ENCODE assay signal across 8 mouse cellular contexts in genomic region chr15:78868398-78868797, GRCm38 (mm10). TPM values are rescaled to one million over a fixed set of nuclear protein-coding genes. Genes with fewer than 3 reads are reported as not detected.
DNase-seq lines count a peak whose midpoint lies in the region; ATAC-seq and TF ChIP-seq lines count a peak whose summit lies in the region.
"Had no signal": no experiment of that assay in that cellular context is flagged by ENCODE, and none has a peak within 500 bp of the region (broad histone marks: within the 10 kb centered on the region; RNA-seq: fewer than 3 reads in every experiment).

No protein-coding gene starts in this region.

- TF ChIP-seq CTCF in forebrain, postnatal 0 days (IDR thresholded peaks at IDR 0.05; ENCODE audit: low read depth) = no peak
- TF ChIP-seq CTCF in kidney, adult 2 months (conservative IDR thresholded peaks at IDR 0.05; ENCODE audit: insufficient read depth, insufficient read length, low read depth, low read length) = no peak
- 0 out of 2 replicates have a peak, but pooled peaks have one; percentile 2 for TF ChIP-seq CTCF in lung, postnatal 0 days (IDR thresholded peaks at IDR 0.05)
- 0 out of 2 replicates have a peak, but pooled peaks have one; percentile 8 for TF ChIP-seq CTCF in stomach, postnatal 0 days (IDR thresholded peaks at IDR 0.05; ENCODE audit: low read depth)

- H3K4me1 ChIP-seq in forebrain, postnatal 0 days (ENCODE audit: insufficient read depth) = no peaks in the 10 kb centered on the region
- peaks cover 6% of the 10 kb centered on the region; the same call in 1 of the 2 replicates for H3K4me1 ChIP-seq in kidney, adult 2 months (ENCODE audit: control insufficient read depth, insufficient read depth, low read length)
- H3K4me1 ChIP-seq in lung, postnatal 0 days (ENCODE audit: insufficient read depth, low read depth, low read length) = peaks cover 20% of the 10 kb centered on the region; the same call in 1 of the 2 replicates
- H3K4me1 ChIP-seq in stomach, postnatal 0 days (replicated peaks; ENCODE audit: control insufficient read depth, insufficient read depth) = no peaks in the 10 kb centered on the region; the same call in 1 of the 2 replicates

- H3K4me3 ChIP-seq in forebrain, postnatal 0 days (ENCODE audit: low read depth, low read length) = no peak overlapping the region
- no peak overlapping the region for H3K4me3 ChIP-seq in kidney, adult 2 months (ENCODE audit: insufficient read depth, low read depth, low read length)
- no peak overlapping the region for H3K4me3 ChIP-seq in lung, postnatal 0 days (ENCODE audit: low read depth, low read length)
- no peak overlapping the region for H3K4me3 ChIP-seq in stomach, postnatal 0 days (ENCODE audit: low read depth, low read length)
- H3K4me3 ChIP-seq: erythroblast, embryonic 14.5 days had no signal

- no peak overlapping the region for H3K4me2 ChIP-seq in forebrain, postnatal 0 days (ENCODE audit: low read depth)
- H3K4me2 ChIP-seq in lung, postnatal 0 days (replicated peaks; ENCODE audit: low read depth, low read length) = 0 out of 2 replicates have a peak overlapping the region, but pooled peaks have one; percentile 6
- peak overlapping the region; percentile 23 for H3K4me2 ChIP-seq in stomach, postnatal 0 days (replicated peaks; ENCODE audit: low read depth)

- 9% methylated on average over 9 of the region's 9 CpGs for WGBS in forebrain, postnatal 0 days
- 34% methylated on average over 9 of the region's 9 CpGs for WGBS in kidney, adult 2 months
- 5% methylated on average over 9 of the region's 9 CpGs for WGBS in lung, postnatal 0 days
- WGBS in stomach, postnatal 0 days = 4% methylated on average over 9 of the region's 9 CpGs

- TF ChIP-seq POLR2A in kidney, adult 2 months (IDR thresholded peaks at IDR 0.05; ENCODE audit: low read depth, low read length) = no peak

- peak; percentile 91 for ATAC-seq in forebrain, postnatal 0 days
- peak; percentile 88 for ATAC-seq in lung, postnatal 0 days
- ATAC-seq in stomach, postnatal 0 days (ENCODE audit: low FRiP score, low TSS enrichment) = peak; percentile 73

- no peaks in the 10 kb centered on the region for H3K9me3 ChIP-seq in forebrain, postnatal 0 days (ENCODE audit: low read length)
- H3K9me3 ChIP-seq in lung, postnatal 0 days (ENCODE audit: low read length) = no peaks in the 10 kb centered on the region
- no peaks in the 10 kb centered on the region for H3K9me3 ChIP-seq in stomach, postnatal 0 days (ENCODE audit: control insufficient read depth, low read length)

- DNase-seq in embryo, embryonic 10 days (ENCODE audit: low spot score) = peak; percentile 70
- peak; percentile 56 for DNase-seq in forebrain, postnatal 0 days
- DNase-seq in kidney, adult 2 months = peak; percentile 75
- DNase-seq in lung, postnatal 0 days (ENCODE audit: low spot score) = peak; percentile 94
- peak; percentile 79 for DNase-seq in stomach, postnatal 0 days (ENCODE audit: low spot score)
- DNase-seq in layer of hippocampus, adult 9-11 months = no peak
- no peak for DNase-seq in cerebellum, adult 18-20 months

- H3K36me3 ChIP-seq in forebrain, postnatal 0 days (ENCODE audit: insufficient read depth) = no peaks in the 10 kb centered on the region
- no peaks in the 10 kb centered on the region for H3K36me3 ChIP-seq in kidney, adult 2 months (ENCODE audit: control insufficient read depth, insufficient read depth, low read length)
- no peaks in the 10 kb centered on the region for H3K36me3 ChIP-seq in lung, postnatal 0 days (ENCODE audit: insufficient read depth, low read length)
- H3K36me3 ChIP-seq in stomach, postnatal 0 days (ENCODE audit: control insufficient read depth, insufficient read depth, low read length) = no peaks in the 10 kb centered on the region

- H3K27ac ChIP-seq in forebrain, postnatal 0 days (ENCODE audit: low read depth, low read length) = peak overlapping the region; percentile 37
- peak overlapping the region; percentile 69 for H3K27ac ChIP-seq in kidney, adult 2 months (ENCODE audit: insufficient read depth, low read depth, low read length)
- H3K27ac ChIP-seq in lung, postnatal 0 days (ENCODE audit: low read length) = peak overlapping the region; percentile 92
- H3K27ac ChIP-seq in stomach, postnatal 0 days (replicated peaks) = peak overlapping the region; percentile 87

- peak; percentile 90 for TF ChIP-seq EP300 in lung, postnatal 0 days (IDR thresholded peaks at IDR 0.05)
- TF ChIP-seq EP300 in stomach, postnatal 0 days (optimal IDR thresholded peaks at IDR 0.05) = no peak

- no peak overlapping the region for H3K9ac ChIP-seq in forebrain, postnatal 0 days
- no peak overlapping the region for H3K9ac ChIP-seq in lung, postnatal 0 days (replicated peaks; ENCODE audit: low read depth)
- H3K9ac ChIP-seq in stomach, postnatal 0 days (ENCODE audit: low read length) = no peak overlapping the region

- no peaks in the 10 kb centered on the region for H3K27me3 ChIP-seq in forebrain, postnatal 0 days (ENCODE audit: insufficient read depth, low read length)
- H3K27me3 ChIP-seq in kidney, adult 2 months (replicated peaks; ENCODE audit: control insufficient read depth, insufficient read depth, low read length) = no peaks in the 10 kb centered on the region
- H3K27me3 ChIP-seq in lung, postnatal 0 days (replicated peaks; ENCODE audit: insufficient read depth, low read length) = no peaks in the 10 kb centered on the region
- no peaks in the 10 kb centered on the region for H3K27me3 ChIP-seq in stomach, postnatal 0 days (ENCODE audit: control insufficient read depth, insufficient read depth, low read length)

RNA-seq across cellular contexts. Expression of gene Gga1, which starts 8.6 kb away (rescaled TPM):
- 37.0 and 42.9 TPM in 2 replicates for total RNA-seq in forebrain, postnatal 0 days (2014; rRNA removed)
- polyA plus RNA-seq in forebrain, postnatal 0 days (2015; fragmentation: Nextera tagmentation; extraction: Ambion mirVana) = 54.8 and 55.7 TPM in 2 replicates
- 56.5 and 68.1 TPM in 2 replicates for polyA plus RNA-seq in kidney, adult 2 months (2012; rRNA removed)
- polyA plus RNA-seq in lung, postnatal 0 days (2015; fragmentation: Nextera tagmentation; extraction: Ambion mirVana) = 49.7 and 51.5 TPM in 2 replicates
- 35.6 and 39.3 TPM in 2 replicates for polyA plus RNA-seq in stomach, postnatal 0 days (2015; fragmentation: Nextera tagmentation; extraction: Ambion mirVana)

RNA-seq across cellular contexts. Expression of gene Lgals2, which starts 13.1 kb away (rescaled TPM):
- not detected in 2 replicates for total RNA-seq in forebrain, postnatal 0 days (2014; rRNA removed)
- polyA plus RNA-seq in forebrain, postnatal 0 days (2015; fragmentation: Nextera tagmentation; extraction: Ambion mirVana) = 0.52 TPM in 1 of 2 replicates, not detected in the other
- 0.24 and 0.25 TPM in 2 replicates for polyA plus RNA-seq in kidney, adult 2 months (2012; rRNA removed)
- polyA plus RNA-seq in lung, postnatal 0 days (2015; fragmentation: Nextera tagmentation; extraction: Ambion mirVana) = 1.6 and 2.4 TPM in 2 replicates
- polyA plus RNA-seq in stomach, postnatal 0 days (2015; fragmentation: Nextera tagmentation; extraction: Ambion mirVana) = 39.4 and 39.5 TPM in 2 replicates
- polyA plus RNA-seq: erythroblast, embryonic 14.5 days had no signal

RNA-seq across cellular contexts. Expression of gene Cdc42ep1, which starts 26.0 kb away (rescaled TPM):
- 8.3 and 8.6 TPM in 2 replicates for total RNA-seq in forebrain, postnatal 0 days (2014; rRNA removed)
- 10.6 and 13.5 TPM in 2 replicates for polyA plus RNA-seq in forebrain, postnatal 0 days (2015; fragmentation: Nextera tagmentation; extraction: Ambion mirVana)
- 59.2 and 66.7 TPM in 2 replicates for polyA plus RNA-seq in kidney, adult 2 months (2012; rRNA removed)
- 107 and 109 TPM in 2 replicates for polyA plus RNA-seq in lung, postnatal 0 days (2015; fragmentation: Nextera tagmentation; extraction: Ambion mirVana)
- 37.7 and 45.4 TPM in 2 replicates for polyA plus RNA-seq in stomach, postnatal 0 days (2015; fragmentation: Nextera tagmentation; extraction: Ambion mirVana)

RNA-seq across cellular contexts. Expression of gene Gm49510, which starts 31.1 kb away (rescaled TPM):
- total RNA-seq in forebrain, postnatal 0 days (2014; rRNA removed) = not detected in 2 replicates
- polyA plus RNA-seq in forebrain, postnatal 0 days (2015; fragmentation: Nextera tagmentation; extraction: Ambion mirVana) = not detected in 2 replicates
- 0.03 TPM in 1 of 2 replicates, not detected in the other for polyA plus RNA-seq in kidney, adult 2 months (2012; rRNA removed)
- polyA plus RNA-seq in lung, postnatal 0 days (2015; fragmentation: Nextera tagmentation; extraction: Ambion mirVana) = 0.10 and 0.42 TPM in 2 replicates
- polyA plus RNA-seq in stomach, postnatal 0 days (2015; fragmentation: Nextera tagmentation; extraction: Ambion mirVana) = 0.27 and 0.28 TPM in 2 replicates

RNA-seq across cellular contexts. Expression of gene Sh3bp1, which starts 31.2 kb away (rescaled TPM):
- total RNA-seq in forebrain, postnatal 0 days (2014; rRNA removed) = 2.0 and 6.4 TPM in 2 replicates
- 3.3 and 4.3 TPM in 2 replicates for polyA plus RNA-seq in forebrain, postnatal 0 days (2015; fragmentation: Nextera tagmentation; extraction: Ambion mirVana)
- polyA plus RNA-seq in kidney, adult 2 months (2012; rRNA removed) = 26.2 and 30.0 TPM in 2 replicates
- polyA plus RNA-seq in lung, postnatal 0 days (2015; fragmentation: Nextera tagmentation; extraction: Ambion mirVana) = 12.7 and 12.8 TPM in 2 replicates
- polyA plus RNA-seq in stomach, postnatal 0 days (2015; fragmentation: Nextera tagmentation; extraction: Ambion mirVana) = 22.7 and 27.4 TPM in 2 replicates

Comparison
In these comparisons a context has a peak if more than half of its experiments do, and no peak if none do; other contexts are left out.
1. DNase-seq: peak in embryo, embryonic 10 days (single experiment), forebrain, postnatal 0 days (single experiment), kidney, adult 2 months (single experiment), lung, postnatal 0 days (single experiment) and stomach, postnatal 0 days (single experiment); none in layer of hippocampus, adult 9-11 months (single experiment) and cerebellum, adult 18-20 months (0 of 2).
2. H3K27ac ChIP-seq: peak in every context shown above with its lines; median percentile 92 in lung, postnatal 0 days; 87 in stomach, postnatal 0 days; 69 in kidney, adult 2 months; 37 in forebrain, postnatal 0 days.
3. CTCF ChIP-seq: peak in lung, postnatal 0 days (single experiment) and stomach, postnatal 0 days (single experiment); none in forebrain, postnatal 0 days (single experiment) and kidney, adult 2 months (single experiment).
4. RNA of gene Lgals2, which starts 13.1 kb away (polyA plus RNA-seq): 39.4 to 39.5 TPM in stomach, postnatal 0 days; 1.6 to 2.4 TPM in lung, postnatal 0 days, 0.24 to 0.25 TPM in kidney, adult 2 months and 0.52 TPM in forebrain, postnatal 0 days; every median in the first group is over 10 times any median in the second.
5. Peak in every context shown above with its lines, with median percentiles within 50 percentile points of each other: ATAC-seq.